Mouse (Mus musculus) kidney, postnatal 4 days (tissue): ENCODE data around the gene Zfp40.

Experiments used
- DNase-seq, 2 experiments: peaks; one replicate each; pipeline ENCODE4 v3.0.0; 2021; ENCODE audit warnings: mixed read lengths in 2 of 2

Zfp40 gene

DNA sequence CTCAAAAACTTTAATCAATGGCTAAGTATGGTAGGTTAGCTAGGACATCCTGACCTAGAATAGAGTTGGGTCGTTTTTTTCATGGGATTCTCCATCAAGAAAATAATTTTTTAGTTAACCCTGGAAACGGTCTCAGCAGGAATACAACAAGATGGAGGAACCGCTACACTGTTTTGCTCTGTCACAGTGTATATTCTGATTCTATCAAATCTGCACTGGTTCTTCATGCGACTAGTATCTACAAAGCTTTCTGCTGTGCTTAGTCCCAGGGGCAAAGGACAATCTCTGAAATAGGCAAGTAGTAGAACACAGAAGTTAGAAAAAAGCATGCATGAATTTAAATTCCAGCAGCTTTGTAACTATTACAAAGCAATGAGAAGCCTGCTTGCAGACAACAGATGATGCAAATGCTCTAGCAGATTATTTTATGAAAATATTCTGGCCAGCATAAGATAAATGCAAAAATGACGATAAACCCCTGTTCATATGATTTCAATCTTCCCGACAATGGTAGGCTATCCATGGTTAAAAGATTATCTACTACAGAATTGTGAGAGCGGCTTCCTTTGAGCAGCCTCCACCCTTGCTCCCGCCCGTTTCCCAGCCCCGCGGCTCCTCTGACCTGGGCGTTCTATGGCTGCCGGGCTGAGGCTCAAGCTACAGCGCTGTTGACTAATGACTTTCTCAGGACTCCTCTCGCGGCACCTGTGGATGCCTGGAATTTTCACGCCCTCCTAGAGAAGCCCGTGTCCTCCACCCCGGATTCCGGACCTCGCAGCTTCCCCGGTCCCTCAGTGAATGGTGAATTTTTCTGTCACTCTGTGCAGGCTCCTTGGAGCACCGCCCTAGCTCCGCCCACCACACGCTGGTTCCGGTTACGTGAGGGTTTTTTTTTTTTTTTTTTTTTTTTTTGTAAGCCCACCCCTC lies at the start of gene Zfp40:
Gene Zfp40, minus strand, starts transcription at position 800 of the 927 bp plus-strand sequence.
- DNase-seq: peak; percentile 94 to 97

DNA sequence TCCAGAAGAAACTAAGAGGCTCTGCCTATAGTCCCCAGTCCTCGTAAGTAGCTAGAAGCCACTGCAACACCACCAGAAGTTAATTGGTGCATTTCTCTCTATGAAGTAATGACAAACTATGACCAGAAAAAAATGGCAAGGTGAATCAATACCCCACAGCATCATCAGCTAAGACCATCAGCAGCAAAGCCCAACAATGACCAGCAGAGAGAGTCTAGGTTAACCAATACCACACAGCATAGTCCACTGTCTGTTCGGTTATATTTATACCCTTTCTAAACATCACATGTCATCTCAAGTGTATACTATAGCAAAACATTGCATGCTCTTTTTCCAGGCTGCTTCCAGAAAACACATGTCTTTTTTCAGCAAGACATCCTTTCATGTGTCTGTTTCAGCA lies 25.3 kb upstream of the Zfp40 start:
- no peak for DNase-seq

DNA sequence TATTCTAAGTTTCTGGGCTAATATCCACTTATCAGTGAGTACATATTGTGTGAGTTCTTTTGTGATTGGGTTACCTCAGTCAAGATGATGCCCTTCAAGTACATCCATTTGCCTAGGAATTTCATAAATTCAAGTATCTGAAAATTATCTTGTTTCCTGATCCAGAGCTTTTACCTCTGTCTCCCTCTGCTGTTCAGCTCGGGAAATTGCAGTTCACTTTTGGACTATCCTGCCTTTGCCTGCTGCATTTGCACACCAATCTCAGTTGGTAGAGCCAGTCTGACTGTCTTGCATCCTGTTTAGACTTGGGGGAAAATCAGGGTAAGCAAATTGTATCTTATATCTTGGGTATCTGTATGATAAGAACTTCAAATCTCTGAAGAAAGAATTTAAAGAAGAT lies 6.8 kb upstream of the Zfp40 start:
- peak; percentile 9 to 19 for DNase-seq

DNA sequence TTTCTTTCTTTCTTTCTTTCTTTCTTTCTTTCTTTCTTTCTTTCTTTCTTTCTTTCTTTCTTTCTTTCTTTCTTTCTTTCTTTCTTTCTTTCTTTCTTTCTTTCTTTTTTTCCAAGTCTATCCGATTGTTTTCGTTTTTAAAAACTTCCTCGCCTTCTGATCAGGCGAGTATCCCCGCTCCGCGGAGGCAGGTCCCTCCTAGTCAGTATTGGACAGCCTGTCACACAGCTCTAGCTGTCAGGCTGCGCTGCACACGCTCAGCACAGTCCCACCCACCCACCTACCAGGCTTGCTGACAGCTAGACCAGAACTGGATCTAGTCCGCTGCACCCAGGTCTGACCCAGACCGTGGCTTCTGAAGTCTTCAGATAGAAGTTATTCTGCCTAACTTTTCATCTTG lies 389 bp upstream of the Zfp40 start:
- DNase-seq: peak; percentile 63 to 71

DNA sequence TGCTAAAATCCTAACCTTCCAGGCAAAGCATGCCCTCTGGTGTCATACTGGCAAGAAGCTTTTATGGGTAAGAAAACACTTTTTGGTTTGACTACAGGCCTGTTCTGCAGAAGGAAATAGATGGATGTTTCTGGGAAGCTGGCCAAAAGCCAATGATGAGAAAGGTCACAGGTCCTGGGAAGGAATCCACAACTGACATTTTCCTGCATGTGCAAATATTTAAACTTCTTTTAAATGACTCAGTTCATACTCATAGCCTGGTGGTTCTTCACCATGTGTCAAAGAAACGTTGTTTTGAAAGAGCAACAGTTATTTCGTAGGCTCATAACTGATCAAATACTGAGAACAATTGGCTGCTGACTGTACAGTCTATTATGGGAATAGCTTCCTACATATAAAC lies 5.4 kb downstream of the Zfp40 start:
- peak; percentile 48 to 54 for DNase-seq
